Mouse (Mus musculus): ENCODE measurements at regions not wholly inside any gene's neighbourhood (a gene's known extent, or its start where the extent isn't known, plus 50 kb on each side); places are given as distances from the start of the nearest gene placed in this dataset.

GRCm38 (mm10) chr17:63761058-63761457 lies 101.8 kb upstream of the Fer start:
- WGBS, result 94% methylated on average over 5 of the region's 5 CpGs
- Histone ChIP-seq H3K9ac (no peak overlapping the region), H3K4me1 (no peaks in the 10 kb centered on the region), H3K36me3 (no peaks in the 10 kb centered on the region), H3K27ac (no peak overlapping the region), H3K4me2 (replicated peaks) (no peak overlapping the region), H3K27me3 (replicated peaks) (no peaks in the 10 kb centered on the region), H3K4me3 (no peak overlapping the region), H3K9me3 (no peaks in the 10 kb centered on the region)
- ATAC-seq (ENCODE audit: low FRiP score, low read depth), result no peak

GRCm38 (mm10) chr17:63771111-63771510 lies 91.8 kb upstream of the Fer start:
- Histone ChIP-seq H3K9me3 (0 out of 2 replicates have a peak, but pooled peaks cover 8% of the 10 kb centered on the region), H3K4me2 (replicated peaks) (no peak overlapping the region), H3K9ac (no peak overlapping the region), H3K27ac (no peak overlapping the region), H3K4me1 (no peaks in the 10 kb centered on the region), H3K36me3 (no peaks in the 10 kb centered on the region), H3K4me3 (no peak overlapping the region), H3K27me3 (replicated peaks) (no peaks in the 10 kb centered on the region)
- WGBS, result 86% methylated on average over 6 of the region's 6 CpGs
- no peak for ATAC-seq (ENCODE audit: low FRiP score, low read depth)

GRCm38 (mm10) chr17:63784381-63785116 lies 78.3 kb upstream of the Fer start:
- 65% methylated on average over 19 of the region's 19 CpGs for WGBS
- H3K4me1 ChIP-seq, result peaks cover 3% of the 10 kb centered on the region; the same call in 1 of the 2 replicates
- no peaks in the 10 kb centered on the region for H3K9me3 ChIP-seq
- no peak overlapping the region for H3K9ac ChIP-seq
- H3K27ac ChIP-seq, result no peak overlapping the region
- H3K4me2 ChIP-seq (replicated peaks), result no peak overlapping the region
- H3K27me3 ChIP-seq (replicated peaks), result no peaks in the 10 kb centered on the region
- no peaks in the 10 kb centered on the region for H3K36me3 ChIP-seq
- no peak for ATAC-seq (ENCODE audit: low FRiP score, low read depth)
- H3K4me3 ChIP-seq, result no peak overlapping the region

GRCm38 (mm10) chr17:63786444-63786843 lies 76.4 kb upstream of the Fer start:
- ATAC-seq (ENCODE audit: low FRiP score, low read depth), result no peak
- H3K36me3 ChIP-seq, result no peaks in the 10 kb centered on the region
- H3K9ac ChIP-seq, result no peak overlapping the region
- no peak overlapping the region for H3K27ac ChIP-seq
- peaks cover 3% of the 10 kb centered on the region; the same call in 1 of the 2 replicates for H3K4me1 ChIP-seq
- no peaks in the 10 kb centered on the region for H3K9me3 ChIP-seq
- H3K27me3 ChIP-seq (replicated peaks), result no peaks in the 10 kb centered on the region
- 83% methylated on average over 11 of the region's 11 CpGs for WGBS
- no peak overlapping the region for H3K4me2 ChIP-seq (replicated peaks)
- no peak overlapping the region for H3K4me3 ChIP-seq

- no peaks in the 10 kb centered on the region for H3K27me3 ChIP-seq (replicated peaks)
- H3K36me3 ChIP-seq, result no peaks in the 10 kb centered on the region
- H3K4me3 ChIP-seq, result no peak overlapping the region
- H3K9ac ChIP-seq, result no peak overlapping the region
- H3K4me1 ChIP-seq, result no peaks in the 10 kb centered on the region
- WGBS, result 80% methylated on average over 6 of the region's 6 CpGs
- no peak for ATAC-seq (ENCODE audit: low FRiP score, low read depth)
- H3K9me3 ChIP-seq, result 0 out of 2 replicates have a peak, but pooled peaks cover 2% of the 10 kb centered on the region
- H3K27ac ChIP-seq, result no peak overlapping the region
- no peak overlapping the region for H3K4me2 ChIP-seq (replicated peaks)
Observed at GRCm38 (mm10) chr17:63794352-63794751, 68.5 kb upstream of the Fer start.

- WGBS, result 91% methylated on average over 6 of the region's 6 CpGs
- ATAC-seq (ENCODE audit: low FRiP score, low read depth), result no peak
- H3K36me3 ChIP-seq, result no peaks in the 10 kb centered on the region
- H3K27ac ChIP-seq, result no peak overlapping the region
- H3K27me3 ChIP-seq (replicated peaks), result no peaks in the 10 kb centered on the region
- no peaks in the 10 kb centered on the region for H3K4me1 ChIP-seq
- H3K9ac ChIP-seq, result no peak overlapping the region
- H3K4me3 ChIP-seq, result no peak overlapping the region
- 0 out of 2 replicates have a peak, but pooled peaks cover 2% of the 10 kb centered on the region for H3K9me3 ChIP-seq
- no peak overlapping the region for H3K4me2 ChIP-seq (replicated peaks)
Observed at GRCm38 (mm10) chr17:63798381-63798780, 64.5 kb upstream of the Fer start.

GRCm38 (mm10) chr17:63798961-63799531 lies 63.8 kb upstream of the Fer start:
- Histone ChIP-seq H3K27ac (no peak overlapping the region), H3K4me2 (replicated peaks) (no peak overlapping the region), H3K4me1 (no peaks in the 10 kb centered on the region), H3K36me3 (no peaks in the 10 kb centered on the region), H3K9ac (no peak overlapping the region), H3K4me3 (no peak overlapping the region), H3K27me3 (replicated peaks) (no peaks in the 10 kb centered on the region), H3K9me3 (0 out of 2 replicates have a peak, but pooled peaks cover 2% of the 10 kb centered on the region)
- ATAC-seq (ENCODE audit: low FRiP score, low read depth), result no peak
- WGBS, result 86% methylated on average over 6 of the region's 6 CpGs

- 90% methylated on average over 9 of the region's 9 CpGs for WGBS
- Histone ChIP-seq H3K27me3 (replicated peaks) (no peaks in the 10 kb centered on the region), H3K9ac (no peak overlapping the region), H3K36me3 (no peaks in the 10 kb centered on the region), H3K4me3 (no peak overlapping the region), H3K4me2 (replicated peaks) (no peak overlapping the region), H3K4me1 (no peaks in the 10 kb centered on the region), H3K27ac (no peak overlapping the region), H3K9me3 (no peaks in the 10 kb centered on the region)
- ATAC-seq (ENCODE audit: low FRiP score, low read depth), result no peak
Observed at GRCm38 (mm10) chr17:63801411-63801810, 61.5 kb upstream of the Fer start.

- WGBS, result 71% methylated on average over 5 of the region's 5 CpGs
- H3K27ac ChIP-seq, result no peak overlapping the region
Observed at GRCm38 (mm10) chr17:63802846-63803245, 60.0 kb upstream of the Fer start.

GRCm38 (mm10) chr17:63803599-63803998 lies 59.3 kb upstream of the Fer start:
- Histone ChIP-seq H3K4me1 (no peaks in the 10 kb centered on the region), H3K9ac (no peak overlapping the region), H3K27ac (no peak overlapping the region), H3K27me3 (replicated peaks) (no peaks in the 10 kb centered on the region), H3K4me2 (replicated peaks) (no peak overlapping the region), H3K36me3 (no peaks in the 10 kb centered on the region), H3K4me3 (no peak overlapping the region), H3K9me3 (no peaks in the 10 kb centered on the region)
- ATAC-seq (ENCODE audit: low FRiP score, low read depth), result no peak
- 32% methylated on average over 11 of the region's 11 CpGs for WGBS

More at GRCm38 (mm10) chr17:63802846-63803245, 60.0 kb upstream of the Fer start:
- no peak overlapping the region for H3K4me2 ChIP-seq (replicated peaks)
- H3K4me3 ChIP-seq, result no peak overlapping the region
- ATAC-seq (ENCODE audit: low FRiP score, low read depth), result no peak
- no peaks in the 10 kb centered on the region for H3K36me3 ChIP-seq
- no peak overlapping the region for H3K9ac ChIP-seq
- H3K27me3 ChIP-seq (replicated peaks), result no peaks in the 10 kb centered on the region
- no peaks in the 10 kb centered on the region for H3K9me3 ChIP-seq
- no peaks in the 10 kb centered on the region for H3K4me1 ChIP-seq

- Histone ChIP-seq H3K9me3 (no peaks in the 10 kb centered on the region), H3K4me2 (replicated peaks) (no peak overlapping the region), H3K9ac (no peak overlapping the region), H3K27ac (no peak overlapping the region), H3K36me3 (no peaks in the 10 kb centered on the region), H3K4me3 (no peak overlapping the region), H3K4me1 (no peaks in the 10 kb centered on the region), H3K27me3 (replicated peaks) (no peaks in the 10 kb centered on the region)
- WGBS, result 94% methylated on average over 4 of the region's 4 CpGs
- ATAC-seq (ENCODE audit: low FRiP score, low read depth), result no peak
Observed at GRCm38 (mm10) chr17:63804416-63804815, 58.4 kb upstream of the Fer start.

GRCm38 (mm10) chr17:63806360-63806759 lies 56.5 kb upstream of the Fer start:
- Histone ChIP-seq H3K36me3 (no peaks in the 10 kb centered on the region), H3K9me3 (no peaks in the 10 kb centered on the region), H3K9ac (no peak overlapping the region), H3K4me3 (no peak overlapping the region), H3K27me3 (replicated peaks) (no peaks in the 10 kb centered on the region), H3K4me1 (no peaks in the 10 kb centered on the region), H3K27ac (no peak overlapping the region), H3K4me2 (replicated peaks) (no peak overlapping the region)
- ATAC-seq (ENCODE audit: low FRiP score, low read depth), result no peak
- 92% methylated on average over 10 of the region's 10 CpGs for WGBS
